Mouse (Mus musculus): ENCODE measurements at regions not wholly inside any gene's neighbourhood (a gene's known extent, or its start where the extent isn't known, plus 50 kb on each side); places are given as distances from the start of the nearest gene placed in this dataset.

DNA sequence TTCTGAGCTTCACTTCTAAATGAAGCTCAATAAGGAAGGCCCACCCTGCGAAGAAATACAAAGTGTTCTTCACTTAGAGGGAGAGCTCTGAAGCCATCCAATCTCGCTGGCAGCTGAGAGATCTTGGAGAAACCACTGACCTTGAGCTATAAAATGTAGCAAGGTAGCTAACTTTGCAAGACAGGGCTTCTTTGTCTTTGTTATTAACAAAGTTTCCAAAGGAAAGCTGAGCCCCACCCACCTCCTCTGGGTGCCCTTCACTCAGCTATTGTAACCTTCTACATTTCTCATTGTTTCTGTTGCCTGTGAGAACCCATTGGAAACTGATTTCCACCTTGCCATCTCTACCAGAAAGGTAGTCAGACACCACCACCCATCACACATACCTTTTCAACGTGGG is 57.2 kb upstream of the Usp9x start:
- intact Hi-C loops (cut with DNase I), result no loop called here
- DNase-seq (ENCODE audit: low spot score in 2 of 2), result no peak

DNA sequence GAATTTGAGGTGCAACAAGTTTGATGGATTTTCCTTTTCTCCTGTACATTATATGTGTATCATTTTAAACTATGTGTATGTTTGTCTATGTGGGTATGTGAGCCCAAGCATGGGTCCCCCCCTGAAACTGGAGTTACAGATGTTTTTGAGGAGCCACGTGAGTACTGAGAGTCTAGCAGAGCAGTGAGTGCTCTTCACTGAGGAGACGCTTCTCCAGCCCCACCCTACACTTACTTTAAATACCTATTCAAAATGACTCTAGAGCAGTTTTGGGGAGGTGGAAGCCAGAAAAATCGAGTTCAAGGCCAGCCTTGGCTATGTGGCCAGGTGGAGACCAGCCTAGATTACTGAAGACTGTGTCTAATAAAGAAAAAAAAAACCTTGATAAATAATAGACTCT is 58.2 kb upstream of the Usp9x start:
- intact Hi-C loops (cut with DNase I), result no loop called here
- no peak for DNase-seq (ENCODE audit: low spot score in 2 of 2)

DNA sequence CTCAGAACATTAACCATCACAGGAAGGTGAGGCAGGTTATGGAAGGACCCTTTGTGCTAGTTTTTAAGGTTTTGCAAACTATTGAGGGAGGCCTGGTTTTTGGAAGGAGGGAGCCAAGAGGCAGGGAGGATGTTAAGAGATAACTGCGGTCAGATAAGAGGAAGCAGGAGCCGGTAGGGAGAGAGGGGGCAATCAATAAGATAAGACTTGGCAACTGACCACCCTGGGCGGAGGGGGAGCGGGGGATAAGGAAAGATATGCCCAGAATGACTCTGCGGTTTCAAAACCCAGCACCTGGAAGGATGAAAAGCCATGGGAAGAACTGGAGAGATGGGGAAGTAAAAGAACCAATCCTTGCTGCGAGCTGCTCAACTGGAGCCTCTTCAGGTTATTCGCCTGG is 80.5 kb upstream of the Usp9x start:
- intact Hi-C loops (cut with DNase I), result loop anchor here (10.0 kb wide), 1 partner anchor 56 kb away; no protein-coding TSS in a partner anchor
- DNase-seq (ENCODE audit: low spot score in 2 of 2), result no peak

DNA sequence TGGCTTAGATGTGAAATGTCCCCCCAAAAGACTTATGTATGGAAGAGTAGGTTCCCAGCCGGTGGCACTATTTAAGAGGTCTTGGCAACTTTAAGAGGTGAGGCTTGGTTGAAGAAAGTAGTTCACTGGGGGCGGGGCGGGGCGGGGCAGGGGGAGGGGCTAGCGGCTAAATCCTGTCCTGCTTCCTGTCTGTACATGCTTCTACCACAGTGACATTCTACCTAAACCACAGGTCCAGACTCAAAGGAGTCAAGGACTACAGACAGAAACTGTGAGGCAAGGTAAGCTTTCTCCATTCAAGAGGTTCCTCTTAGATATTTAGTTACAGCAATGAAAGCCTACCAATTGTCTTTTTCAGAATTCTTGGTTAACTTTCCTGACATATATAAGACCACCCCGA is 93.6 kb upstream of the Usp9x start:
- intact Hi-C loops (cut with DNase I), result no loop called here
- no peak for DNase-seq (ENCODE audit: low spot score in 2 of 2)

DNA sequence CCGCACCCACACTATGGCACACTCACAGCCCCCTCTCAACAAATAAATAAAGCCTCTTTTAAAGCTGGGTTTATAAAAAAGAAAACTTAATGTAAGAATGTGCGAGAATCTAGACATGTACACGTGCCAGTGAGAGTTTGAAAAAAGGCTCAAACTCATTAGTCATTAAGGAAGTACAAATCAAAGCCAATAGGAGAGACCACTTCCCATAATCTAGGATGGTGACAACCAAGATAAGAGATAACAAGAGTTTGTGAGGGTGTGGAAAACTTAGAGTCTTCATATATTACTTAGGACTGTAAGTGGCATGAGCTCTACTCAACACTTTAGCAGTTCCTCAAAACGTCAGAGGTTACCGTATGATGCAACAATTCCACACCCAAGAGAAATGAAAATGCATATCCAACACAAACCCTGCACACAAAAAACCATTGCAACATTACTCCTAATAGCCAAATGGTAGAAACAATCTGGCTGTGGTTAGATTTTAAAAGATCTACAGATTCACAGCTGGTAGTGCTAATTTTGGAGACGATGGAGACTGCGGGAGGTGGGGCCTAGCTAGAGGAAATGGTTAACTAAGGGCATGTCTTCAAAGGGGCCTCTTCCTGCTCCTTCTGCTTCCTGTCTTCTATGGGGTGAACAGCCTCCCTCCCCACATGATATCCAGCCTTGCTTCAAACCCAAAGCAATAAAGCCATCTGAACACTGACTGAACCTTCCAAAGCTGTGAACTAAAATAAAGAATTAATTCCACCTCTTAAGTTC is 102.1 kb upstream of the Usp9x start:
- DNase-seq (ENCODE audit: low spot score in 2 of 2), result no peak
- intact Hi-C loops (cut with DNase I), result no loop called here

DNA sequence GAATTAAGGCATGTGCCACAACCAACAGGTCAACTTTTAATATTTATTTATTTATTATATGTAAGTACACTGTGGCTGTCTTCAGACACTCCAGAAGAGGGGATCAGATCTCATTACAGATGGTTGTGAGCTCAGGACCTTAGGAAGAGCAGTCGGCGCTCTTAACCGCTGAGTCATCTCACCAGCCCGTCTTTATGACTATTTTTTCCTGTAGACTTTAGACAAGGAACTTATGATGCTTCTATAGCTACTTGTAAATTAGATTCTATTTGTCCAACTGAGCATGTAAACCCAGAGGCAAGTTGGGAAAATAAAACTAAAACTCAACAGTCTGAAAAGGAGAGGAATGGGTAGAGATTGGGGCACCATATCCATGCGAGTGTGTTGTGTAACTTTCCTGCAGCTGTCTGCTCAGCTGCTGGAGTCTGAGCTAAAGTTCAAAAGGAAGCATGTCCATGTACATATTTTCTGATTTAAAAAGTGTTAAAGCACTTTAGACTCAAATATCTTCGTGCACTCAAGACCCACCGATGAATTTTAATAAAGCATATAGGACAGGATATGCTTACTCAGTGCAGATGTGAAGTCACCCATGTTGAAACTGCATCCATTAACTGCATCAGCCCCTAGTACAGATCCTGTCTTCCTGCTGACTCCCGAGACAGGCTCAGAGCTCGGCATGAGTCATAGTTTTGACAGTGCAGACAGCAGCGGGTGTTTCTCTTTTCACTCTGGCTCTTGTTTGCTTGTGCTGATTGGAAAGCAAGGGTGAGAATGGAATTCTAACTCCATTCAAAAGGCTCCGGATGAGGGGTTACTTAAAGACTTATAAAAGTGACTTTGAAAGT is 111.6 kb upstream of the Usp9x start:
- DNase-seq (ENCODE audit: low spot score in 2 of 2), result peak; percentile 8 to 47
- intact Hi-C loops (cut with DNase I), result no loop called here

DNA sequence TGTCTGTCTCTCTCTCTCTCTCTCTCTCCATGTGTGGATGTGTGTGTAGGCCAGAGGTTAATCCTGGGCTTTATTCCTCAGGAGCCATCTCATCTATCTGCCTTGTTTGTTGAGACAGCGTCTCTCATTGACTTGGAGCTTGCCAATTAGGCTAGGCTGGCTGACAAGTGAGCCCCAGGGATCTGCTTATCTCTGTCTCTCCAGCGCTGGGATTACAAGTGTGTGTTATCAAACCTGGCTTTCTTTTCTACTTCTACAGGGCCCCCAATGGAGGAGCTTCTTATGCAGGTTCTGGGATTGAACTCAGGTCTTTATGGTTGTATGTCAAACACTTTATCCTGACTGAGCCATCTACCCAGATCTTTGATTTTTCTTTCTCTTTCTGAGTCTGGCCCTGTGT is 112.4 kb upstream of the Usp9x start:
- DNase-seq (ENCODE audit: low spot score in 2 of 2), result no peak
- intact Hi-C loops (cut with DNase I), result no loop called here

DNA sequence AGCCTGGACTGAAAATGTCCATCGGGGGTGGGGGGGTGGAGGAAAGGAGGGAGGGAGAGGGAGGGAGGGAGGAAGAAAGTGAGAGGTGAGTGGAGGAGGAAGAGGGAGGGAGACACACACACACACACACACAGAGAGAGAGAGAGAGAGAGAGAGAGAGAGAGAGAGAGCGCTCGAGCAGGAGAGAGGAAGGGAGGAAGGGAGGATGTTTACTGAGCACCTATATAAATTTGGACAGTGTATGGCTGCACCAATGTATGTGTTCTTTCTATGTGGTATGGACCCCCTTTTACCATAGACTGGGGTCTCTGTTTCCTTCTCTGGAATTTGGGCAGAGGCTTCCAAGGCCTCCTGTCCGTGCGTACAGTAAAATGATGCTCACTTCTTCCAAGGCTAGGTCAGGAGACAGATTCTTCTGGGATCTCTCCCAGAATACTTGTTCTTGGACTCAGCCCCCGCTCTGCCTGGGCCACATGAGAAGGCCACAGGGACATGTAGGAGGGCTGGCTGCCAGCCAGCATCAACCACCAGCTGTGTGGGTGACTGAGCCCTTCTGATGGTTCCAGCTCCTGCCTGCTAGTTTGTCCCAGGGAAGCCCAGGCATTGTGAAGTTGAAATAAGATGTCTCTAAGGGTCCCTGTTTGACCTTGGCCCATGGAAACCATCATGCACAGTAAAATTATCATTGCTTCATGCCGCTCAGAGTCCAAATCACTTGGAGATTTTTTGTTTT is 120.2 kb upstream of the Usp9x start:
- peak; percentile 26 to 68 for DNase-seq (ENCODE audit: low spot score in 2 of 2)
- intact Hi-C loops (cut with DNase I), result loop anchor here (5.0 kb wide), 1 partner anchor 46 kb away; no protein-coding TSS in a partner anchor

DNA sequence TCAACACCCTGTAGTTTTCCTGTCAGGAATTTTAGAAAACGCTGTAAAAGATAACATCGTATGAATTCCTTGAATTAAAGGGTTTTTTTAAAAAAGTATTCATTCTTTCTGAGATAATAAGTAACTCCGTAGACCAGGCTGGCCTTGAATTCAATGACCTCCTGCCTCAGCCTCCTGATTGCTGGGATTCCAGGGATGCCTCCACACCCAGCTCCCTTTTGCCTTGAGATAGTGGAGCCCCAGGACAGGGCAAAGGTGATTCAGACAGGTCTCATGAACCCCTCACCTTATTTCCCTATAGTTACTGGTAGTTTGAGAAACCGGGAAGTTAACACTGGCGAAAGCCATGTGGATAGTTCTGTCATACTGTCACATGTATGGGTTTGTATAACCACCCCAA is 128.8 kb upstream of the Usp9x start:
- DNase-seq (ENCODE audit: low spot score in 2 of 2), result no peak
- intact Hi-C loops (cut with DNase I), result no loop called here

DNA sequence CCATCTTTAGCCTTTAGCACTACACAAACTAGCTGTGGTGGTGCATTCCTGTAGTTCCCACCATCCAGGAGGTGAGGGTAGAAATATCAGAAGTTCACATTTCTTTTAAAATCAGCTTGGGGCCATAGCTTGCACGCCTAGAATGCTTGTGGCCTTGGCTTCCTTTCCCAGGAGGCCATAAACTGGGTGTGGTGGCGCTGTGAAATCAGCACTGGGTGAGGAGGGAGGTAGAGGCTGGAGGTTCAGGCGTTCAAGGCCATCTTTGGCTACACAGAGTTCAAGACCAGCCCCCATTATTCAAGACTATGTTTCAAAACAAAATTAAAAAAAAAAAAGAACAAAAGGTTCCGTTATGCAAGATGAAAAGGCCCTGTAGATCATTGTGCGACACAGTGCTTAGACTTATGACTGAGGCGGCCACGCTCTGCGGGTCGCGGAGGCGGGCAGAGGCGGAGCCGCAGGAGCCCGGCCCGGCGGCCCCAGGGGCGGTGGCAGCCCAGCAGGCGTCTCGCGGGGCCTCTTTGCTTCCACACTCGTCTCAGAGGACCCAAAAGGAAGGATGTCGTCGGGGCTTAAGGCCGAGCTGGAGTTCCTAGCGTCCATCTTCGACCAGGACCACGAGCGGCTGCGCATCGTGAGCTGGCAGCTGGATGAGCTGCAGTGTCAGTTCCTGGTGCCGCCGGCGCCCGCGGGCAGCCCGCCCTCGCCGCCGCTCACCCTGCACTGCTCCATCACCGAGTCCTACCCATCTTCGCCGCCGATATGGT is 134.7 kb upstream of the Usp9x start:
- intact Hi-C loops (cut with DNase I), result loop anchor here (10.0 kb wide), 2 partner anchors 58 to 108 kb away; no protein-coding TSS in a partner anchor
- peak; percentile 13 to 21 for DNase-seq (ENCODE audit: low spot score in 2 of 2)

DNA sequence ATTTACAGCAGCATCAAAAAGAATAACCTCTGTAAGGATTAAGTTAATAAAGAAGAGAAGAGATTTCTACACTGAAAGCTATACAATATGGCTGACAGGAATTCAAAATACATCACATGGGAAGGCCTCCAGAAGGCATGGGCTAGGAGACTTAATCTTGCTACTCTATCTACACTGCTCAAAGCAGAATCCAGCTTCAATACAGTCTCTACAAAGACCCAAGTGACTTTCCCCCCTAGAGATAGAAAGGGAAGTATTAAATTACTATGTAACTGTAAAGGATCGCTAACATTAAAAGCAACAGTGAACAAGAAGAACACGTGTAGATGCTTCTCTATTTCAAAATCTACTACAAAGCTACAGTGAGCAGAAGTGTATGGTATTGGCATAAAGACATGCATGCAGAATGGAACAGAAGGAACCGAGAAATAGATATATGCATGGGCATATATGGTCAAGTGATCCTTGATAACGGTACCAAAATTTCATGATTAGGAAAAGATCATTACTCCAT is 137.9 kb upstream of the Usp9x start:
- DNase-seq (ENCODE audit: low spot score in 2 of 2), result no peak
- intact Hi-C loops (cut with DNase I), result loop anchor here (10.0 kb wide), 2 partner anchors 61 to 111 kb away; no protein-coding TSS in a partner anchor

DNA sequence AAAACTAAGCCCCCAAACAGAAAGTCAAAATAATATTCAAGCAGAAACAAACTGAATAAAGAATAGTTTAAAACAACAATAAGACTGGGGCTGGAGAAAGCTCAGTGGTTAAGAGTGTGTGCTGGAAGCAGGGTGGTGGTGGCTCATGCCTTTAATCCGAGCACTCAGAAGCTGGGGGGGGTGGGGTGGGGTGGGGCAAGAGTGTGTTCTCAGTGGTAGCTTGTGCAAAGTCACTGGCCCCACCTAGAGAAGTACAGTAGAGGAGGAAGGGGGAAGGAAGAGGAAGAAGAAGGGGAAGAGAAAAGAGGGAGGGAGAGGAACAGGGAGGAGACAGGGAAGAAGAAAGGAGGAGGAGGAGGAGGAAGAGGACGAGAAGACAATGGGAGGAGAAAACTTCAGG is 141.1 kb upstream of the Usp9x start:
- intact Hi-C loops (cut with DNase I), result loop anchor here (10.0 kb wide), 2 partner anchors 65 to 115 kb away; no protein-coding TSS in a partner anchor
- no peak for DNase-seq (ENCODE audit: low spot score in 2 of 2)

DNA sequence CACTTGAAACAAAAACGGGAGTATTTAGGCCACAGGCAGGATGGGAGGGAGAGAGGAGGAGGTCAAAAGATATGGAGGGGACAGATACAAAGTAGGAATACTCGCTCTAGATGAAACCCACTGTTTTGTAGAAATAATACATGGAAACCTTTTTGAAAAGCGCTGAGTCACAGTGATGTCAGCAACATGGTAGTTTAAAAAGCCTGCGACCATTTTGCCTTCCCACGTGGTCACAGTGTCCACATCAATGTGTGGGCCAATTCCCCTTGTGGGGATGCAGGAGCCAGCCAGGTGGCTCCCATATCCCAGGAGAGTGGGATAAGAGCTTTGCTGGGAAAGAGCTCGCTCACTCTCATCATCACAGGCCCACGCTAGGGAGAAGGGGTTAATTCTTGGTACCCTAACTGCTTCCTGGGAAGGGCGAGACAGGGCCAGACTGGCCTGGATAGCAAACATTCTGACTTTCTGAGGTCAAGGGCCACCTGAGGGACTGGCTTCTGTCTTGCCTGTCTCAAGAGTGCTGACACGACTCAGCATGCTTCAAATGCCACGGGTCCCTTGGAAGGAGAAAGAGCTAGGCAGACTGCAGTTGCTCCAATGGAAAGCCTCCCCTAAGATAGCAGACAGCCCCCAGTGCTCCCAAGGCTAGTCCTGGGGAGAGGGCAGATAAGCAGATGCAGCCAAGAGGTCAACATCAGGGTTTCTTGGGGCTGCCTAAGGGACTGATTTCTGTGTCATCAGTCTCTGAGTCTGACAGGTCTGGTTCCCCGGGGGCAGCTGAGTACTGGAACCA is 143.3 kb upstream of the Usp9x start:
- DNase-seq (ENCODE audit: low spot score in 2 of 2), result no peak
- intact Hi-C loops (cut with DNase I), result no loop called here

DNA sequence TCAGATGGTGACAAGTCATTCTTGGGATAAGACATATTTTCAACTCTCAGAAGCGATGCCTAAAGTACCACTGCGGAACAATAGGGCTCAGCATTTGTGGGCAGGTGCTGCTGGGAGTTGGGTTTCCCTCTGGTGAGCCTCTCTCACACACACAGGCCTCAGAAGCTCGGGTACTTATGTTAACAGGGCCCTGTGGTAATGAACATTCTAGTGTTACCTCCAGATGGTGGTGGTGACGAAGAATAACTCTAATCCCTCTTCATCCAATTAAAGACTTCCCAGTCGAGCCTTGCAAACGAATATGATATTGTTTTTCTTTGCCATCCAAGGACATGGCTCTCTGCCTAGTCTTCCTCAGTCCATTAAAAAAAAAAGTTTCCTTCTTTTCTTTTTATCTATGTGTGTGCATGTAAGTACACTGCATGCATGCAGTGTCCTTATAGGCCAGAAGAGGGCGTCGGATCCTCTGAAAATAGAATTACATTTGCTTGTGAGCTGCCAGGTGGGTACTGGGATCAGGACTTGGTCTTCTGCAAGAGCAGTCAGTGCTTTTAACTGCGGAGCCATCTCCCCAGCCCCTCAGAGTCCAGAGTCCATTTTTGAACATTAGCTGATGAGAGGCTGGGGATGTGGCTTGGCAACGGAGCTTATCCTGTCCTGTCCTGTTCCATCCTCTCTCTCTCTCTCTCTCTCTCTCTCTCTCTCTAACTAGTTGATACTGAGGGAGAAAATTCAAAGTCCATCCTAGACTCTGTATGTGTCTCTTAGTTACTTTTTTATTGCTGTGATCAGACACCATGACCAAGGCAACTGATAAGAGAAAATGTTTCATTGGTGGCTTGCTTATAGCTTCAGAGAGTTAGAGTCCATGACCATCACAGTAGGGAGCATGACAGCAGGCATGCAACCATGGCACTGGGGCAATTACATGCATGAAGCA is 146.3 kb upstream of the Usp9x start:
- intact Hi-C loops (cut with DNase I), result no loop called here
- no peak for DNase-seq (ENCODE audit: low spot score in 2 of 2)

DNA sequence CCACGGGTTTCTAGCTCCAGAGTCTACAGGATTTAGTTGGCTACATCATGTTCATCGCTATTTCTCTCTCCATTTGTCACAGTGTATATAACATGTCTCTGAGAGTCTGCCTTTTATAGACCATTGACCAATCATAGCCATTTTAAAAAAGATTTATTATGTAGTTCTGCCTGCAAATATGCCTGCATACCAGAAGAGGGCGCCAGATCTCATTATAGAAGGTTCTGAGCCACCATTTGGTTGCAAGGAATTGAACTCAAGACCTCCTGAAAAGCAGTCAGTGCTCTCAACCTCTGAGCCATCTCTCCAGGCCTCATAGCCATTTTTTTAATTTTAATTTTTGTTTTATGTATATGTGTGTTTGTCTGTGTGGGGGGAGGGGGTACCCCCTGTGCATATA is 151.7 kb upstream of the Usp9x start:
- no peak for DNase-seq (ENCODE audit: low spot score in 2 of 2)
- intact Hi-C loops (cut with DNase I), result no loop called here

DNA sequence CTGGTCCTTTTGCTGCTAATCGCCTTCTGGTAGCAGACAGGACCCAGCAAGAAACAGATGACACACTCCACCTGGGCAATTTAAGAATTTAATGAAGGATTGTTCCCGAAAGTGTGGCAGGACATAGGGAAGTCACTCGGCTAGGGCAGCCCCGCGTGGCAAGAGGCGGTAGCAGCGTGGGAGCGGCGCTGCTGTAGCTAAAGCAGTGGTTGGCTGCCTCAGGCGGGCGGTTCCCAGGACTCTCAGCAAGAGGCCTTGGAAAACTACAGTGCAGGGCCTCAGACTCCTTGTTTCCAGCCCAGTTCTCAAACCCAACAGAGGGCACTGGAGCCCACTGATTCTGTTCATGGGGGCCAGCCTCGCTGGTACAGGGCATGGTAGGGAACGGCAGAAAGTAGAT is 154.2 kb upstream of the Usp9x start:
- intact Hi-C loops (cut with DNase I), result no loop called here
- DNase-seq (ENCODE audit: low spot score in 2 of 2), result no peak

DNA sequence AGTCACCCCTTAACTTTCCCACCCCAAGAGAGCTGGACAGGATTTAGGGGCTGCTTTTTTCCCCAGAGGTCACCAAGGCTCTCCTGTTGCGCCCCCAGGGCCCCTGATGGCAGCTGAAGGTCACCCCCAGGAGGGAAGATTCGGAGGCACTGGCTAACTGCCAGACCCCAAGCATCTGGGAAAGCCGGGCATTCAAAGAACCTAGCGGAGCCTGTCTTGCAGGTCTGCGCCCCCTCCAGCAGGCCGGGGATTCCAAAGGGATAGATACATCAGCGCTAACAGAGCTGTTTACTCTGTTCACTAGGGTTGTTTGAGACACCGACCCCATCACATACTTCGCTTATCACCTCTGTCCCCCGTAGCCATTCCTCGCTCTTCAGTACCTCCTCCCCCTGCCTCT is 154.6 kb upstream of the Usp9x start:
- intact Hi-C loops (cut with DNase I), result no loop called here
- no peak for DNase-seq (ENCODE audit: low spot score in 2 of 2)

All from left cerebral cortex, postnatal 25 days (tissue).